Mouse (Mus musculus) stomach, postnatal 0 days (tissue): Measurements from ENCODE around the gene Herc3.

Experiments used
- CTCF ChIP-seq: IDR thresholded peaks from 2 replicates; pipeline ENCODE4 v1.5.1; 2016; ENCODE audit warnings: antibody characterized with exemption, low read depth, mild to moderate bottlenecking, moderate library complexity
- EP300 ChIP-seq: optimal IDR thresholded peaks from 2 replicates; pipeline ENCODE3; 2016; ENCODE audit warnings: antibody characterized with exemption

DNA sequence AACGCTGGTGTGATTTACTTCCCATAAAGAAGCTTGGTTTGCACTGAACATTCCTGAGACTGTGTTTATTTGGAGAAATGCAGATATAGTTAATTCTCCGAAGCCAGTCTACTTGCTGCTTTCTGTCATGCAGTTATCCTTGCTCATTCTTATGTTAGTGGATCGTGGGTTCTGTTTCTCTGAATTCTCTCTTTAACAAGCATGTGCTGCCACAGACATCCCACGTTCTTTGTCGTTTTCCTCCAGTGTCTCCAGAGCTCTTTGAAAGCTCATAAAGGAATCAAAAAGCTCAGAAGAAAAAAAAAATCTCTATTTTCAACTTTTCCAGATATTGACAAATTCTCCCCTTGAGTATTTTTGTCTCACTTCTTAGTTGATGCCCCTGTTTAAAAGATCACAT, 82.7 kb downstream of the Herc3 start:
- TF ChIP-seq CTCF = no peak
- TF ChIP-seq EP300 = no peak
